Mouse (Mus musculus) brown adipose tissue, adult 24 weeks (tissue): ENCODE measurements around the gene Ablim1. TPM values are rescaled to one million over a fixed set of nuclear protein-coding genes. Genes with fewer than 3 reads are reported as not detected.
A peak's percentile ranks its signal among the peaks of the same experiment; 100 is the strongest.

Experiments used
- H3K27ac ChIP-seq: fragments of 200-500 bp; replicated peaks from 2 replicates; pipeline ENCODE4 v1.5.1; 2012; ENCODE audit warnings: low read depth, mild to moderate bottlenecking, low read length
- H3K4me1 ChIP-seq: fragments of 200-500 bp; 2 replicates; pipeline ENCODE4 v1.6.1; 2012; ENCODE audit warnings: low read length, mixed read lengths; ENCODE audit not compliant: control insufficient read depth, insufficient read depth, insufficient read length
- H3K4me3 ChIP-seq: fragments of 200-500 bp; 2 replicates; pipeline ENCODE4 v1.5.1; 2012; ENCODE audit warnings: low read depth, mild to moderate bottlenecking, low read length, moderate library complexity; ENCODE audit not compliant: insufficient read depth
- polyA plus RNA-seq: library from polyadenylated mRNA; stranded (reverse); fragments of >200 nt; gene quantifications from 2 replicates; pipeline ENCODE4 v1.2.4, GENCODE M21; 2012; ENCODE audit not compliant: missing spikeins, insufficient read depth, insufficient read length

Ablim1 gene
- polyA plus RNA-seq, 1 experiment, result 52.5 TPM

DNA sequence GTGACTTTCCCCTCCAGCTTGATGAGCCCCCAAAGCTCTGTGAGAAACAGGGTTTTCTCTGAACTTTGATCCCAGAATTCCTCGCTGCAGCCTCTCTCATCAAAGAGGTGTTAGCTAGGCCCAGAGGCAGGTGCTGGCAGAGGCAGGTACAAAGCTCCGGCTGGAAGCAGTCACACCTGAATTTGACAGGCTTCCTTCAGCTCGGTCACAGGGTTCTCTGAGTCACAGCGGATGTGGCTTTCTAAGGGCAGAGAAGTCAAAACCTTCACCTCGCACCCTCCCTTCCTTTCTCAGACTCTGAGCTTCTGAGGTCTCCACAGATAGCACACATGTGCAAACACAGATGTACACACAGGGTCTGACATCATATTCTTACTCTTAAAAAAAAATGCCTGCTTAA lies 182.4 kb downstream of the Ablim1 start:
- no peaks in the 10 kb centered on the region; the same call in 1 of the 2 replicates for H3K4me1 ChIP-seq
- no peak overlapping the region for H3K4me3 ChIP-seq
- peak overlapping the region; percentile 58 for H3K27ac ChIP-seq

DNA sequence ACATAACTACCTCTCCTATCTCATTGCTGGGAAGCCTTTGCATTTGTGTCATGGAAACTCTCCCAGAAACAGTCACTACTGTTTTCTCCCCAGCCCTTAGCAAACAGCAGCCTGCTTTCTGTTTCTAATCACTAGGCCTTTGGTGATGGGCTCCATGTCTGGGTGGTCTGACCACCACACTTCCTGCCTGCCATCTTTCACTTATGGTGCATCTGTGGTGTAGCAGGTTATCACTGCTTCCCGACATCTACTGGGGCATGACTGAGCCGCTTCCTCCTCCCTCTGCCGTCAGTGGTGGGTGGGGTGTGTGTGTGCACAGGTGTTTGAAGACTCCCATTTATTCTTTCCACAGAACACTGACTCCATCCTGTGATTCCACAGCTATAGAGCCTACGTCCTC lies 183.4 kb downstream of the Ablim1 start:
- no peaks in the 10 kb centered on the region; the same call in 1 of the 2 replicates for H3K4me1 ChIP-seq
- peak overlapping the region; percentile 21; the same call in 1 of the 2 replicates for H3K27ac ChIP-seq
- H3K4me3 ChIP-seq, result no peak overlapping the region

DNA sequence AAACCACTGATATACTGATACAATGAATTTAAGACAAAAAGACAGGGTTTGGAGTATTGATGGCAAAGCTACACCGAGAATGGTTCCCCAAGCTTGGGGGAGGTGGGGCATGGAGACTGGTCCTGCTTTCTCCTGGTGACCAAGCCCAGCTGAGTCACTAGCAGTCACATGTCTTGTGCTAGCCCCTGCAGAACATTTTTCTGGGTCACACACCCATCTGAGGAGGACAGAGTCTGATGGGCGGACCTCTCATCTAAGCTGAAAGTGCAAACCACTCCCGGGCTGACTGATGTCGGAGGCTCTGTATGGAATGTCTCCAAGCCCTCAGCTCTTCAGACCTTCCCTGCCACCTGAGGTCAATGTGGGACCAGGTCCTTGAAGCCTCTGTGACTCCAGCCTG lies 184.1 kb downstream of the Ablim1 start:
- Histone ChIP-seq H3K4me3 (no peak overlapping the region), H3K27ac (peak overlapping the region; percentile 41; the same call in 1 of the 2 replicates)

DNA sequence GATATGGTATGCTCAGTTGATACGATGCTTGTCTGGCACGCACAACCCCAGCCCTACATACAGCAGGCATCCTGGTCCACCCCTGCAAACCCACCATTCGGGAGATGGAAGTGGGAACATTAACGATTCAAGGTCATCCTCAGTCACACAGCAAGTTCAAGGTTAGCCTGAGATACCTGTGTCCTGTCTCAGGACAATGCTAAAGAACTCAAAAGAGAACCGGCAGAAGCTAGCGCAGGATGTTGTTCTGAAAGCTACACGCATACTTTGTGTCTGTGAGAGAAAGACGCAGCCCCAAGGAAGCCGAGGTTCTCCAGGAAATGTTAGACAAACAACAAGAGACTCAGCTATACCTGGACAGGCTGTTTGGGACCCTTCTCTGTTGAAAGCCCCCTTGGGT lies 185.0 kb downstream of the Ablim1 start:
- Histone ChIP-seq H3K4me3 (no peak overlapping the region), H3K4me1 (peaks cover 2% of the 10 kb centered on the region; the same call in 1 of the 2 replicates), H3K27ac (peak overlapping the region; percentile 35)

More for the DNA sequence above, 184.1 kb downstream of the Ablim1 start:
- peaks cover 2% of the 10 kb centered on the region; the same call in 1 of the 2 replicates for H3K4me1 ChIP-seq

DNA sequence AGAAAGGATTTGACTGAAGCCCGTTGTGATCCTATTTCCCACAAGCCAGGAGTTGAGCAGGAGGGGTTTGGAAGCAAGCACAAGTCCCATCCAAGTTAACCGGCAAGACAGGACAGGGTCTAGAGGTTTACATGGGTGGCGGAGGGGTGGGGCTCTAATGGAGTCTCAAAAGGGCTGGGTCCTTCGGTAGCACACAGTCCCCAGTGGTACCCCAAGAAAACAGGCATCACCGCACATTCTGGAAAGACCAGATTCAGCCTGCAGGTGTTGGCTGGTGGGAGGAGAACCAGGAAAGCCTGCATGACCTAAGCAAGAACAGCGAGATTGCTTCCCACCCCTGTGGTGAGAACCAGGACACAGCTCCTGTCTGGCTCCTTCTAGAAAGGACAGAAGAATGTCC lies 186.7 kb downstream of the Ablim1 start:
- Histone ChIP-seq H3K4me3 (no peak overlapping the region), H3K27ac (peak overlapping the region; percentile 23; the same call in 1 of the 2 replicates), H3K4me1 (peaks cover 7% of the 10 kb centered on the region)

DNA sequence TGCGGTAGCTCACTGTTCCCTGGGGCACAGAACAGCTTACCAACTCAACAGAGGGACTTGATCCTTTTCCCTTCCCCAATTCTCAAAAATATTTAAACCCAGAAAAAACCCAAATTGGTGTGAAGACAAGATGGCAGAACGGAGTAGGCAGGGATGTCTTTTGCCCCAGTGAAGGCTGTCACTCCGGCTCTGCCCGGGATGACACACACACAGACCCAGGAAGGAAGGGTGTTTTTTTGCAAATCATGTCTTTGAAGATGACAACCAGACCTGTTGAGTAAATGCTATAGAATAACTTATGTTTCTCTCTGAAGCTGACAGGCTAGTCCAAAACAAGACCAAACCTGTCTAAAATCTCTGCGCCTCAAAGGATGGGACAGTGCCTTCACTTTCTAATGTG lies 187.2 kb downstream of the Ablim1 start:
- Histone ChIP-seq H3K27ac (0 out of 2 replicates have a peak overlapping the region, but pooled peaks have one; percentile 23), H3K4me3 (no peak overlapping the region), H3K4me1 (peaks cover 7% of the 10 kb centered on the region)

DNA sequence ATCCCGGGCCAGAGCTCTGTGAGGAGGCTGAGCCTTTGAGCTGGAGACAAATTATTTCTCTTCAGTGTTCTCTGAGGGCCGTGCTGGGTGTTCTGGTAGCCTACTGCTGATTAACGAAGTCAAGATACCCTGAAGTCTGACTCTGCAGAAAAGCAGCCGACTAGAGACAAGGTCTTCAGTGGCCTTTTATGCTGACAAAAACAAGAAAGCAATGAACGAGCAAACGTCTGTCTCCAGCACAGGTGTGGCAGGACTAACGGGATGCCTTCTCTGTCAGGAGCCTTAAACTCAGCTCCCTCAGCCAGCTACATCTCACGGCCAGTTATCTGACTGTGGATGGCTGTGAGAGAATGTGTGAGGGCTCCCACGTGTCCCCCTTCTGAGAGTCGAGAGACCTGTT lies 187.8 kb downstream of the Ablim1 start:
- H3K4me3 ChIP-seq, result no peak overlapping the region
- peaks cover 7% of the 10 kb centered on the region for H3K4me1 ChIP-seq
- 0 out of 2 replicates have a peak overlapping the region, but pooled peaks have one; percentile 15 for H3K27ac ChIP-seq

DNA sequence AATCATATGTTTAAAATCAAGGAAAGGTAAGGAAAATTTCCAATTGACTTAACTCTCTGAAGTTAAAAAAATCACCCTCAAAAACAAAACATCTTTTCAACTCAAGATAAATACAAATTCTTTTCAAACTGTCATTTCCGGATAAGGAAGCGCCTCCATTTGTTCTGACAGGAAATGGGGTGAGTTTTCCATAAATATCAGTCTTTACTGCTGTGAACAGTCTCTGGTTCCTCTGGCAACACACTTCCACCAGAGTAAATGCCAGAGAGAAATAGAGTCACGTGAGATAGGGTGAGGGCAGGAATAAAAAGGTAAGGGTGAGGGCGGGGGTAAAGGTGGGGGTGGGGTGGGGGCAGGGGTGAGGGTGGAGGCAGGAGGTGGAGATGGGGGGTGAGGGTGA lies 189.8 kb downstream of the Ablim1 start:
- Histone ChIP-seq H3K4me1 (peaks cover 10% of the 10 kb centered on the region), H3K27ac (no peak overlapping the region), H3K4me3 (no peak overlapping the region)

DNA sequence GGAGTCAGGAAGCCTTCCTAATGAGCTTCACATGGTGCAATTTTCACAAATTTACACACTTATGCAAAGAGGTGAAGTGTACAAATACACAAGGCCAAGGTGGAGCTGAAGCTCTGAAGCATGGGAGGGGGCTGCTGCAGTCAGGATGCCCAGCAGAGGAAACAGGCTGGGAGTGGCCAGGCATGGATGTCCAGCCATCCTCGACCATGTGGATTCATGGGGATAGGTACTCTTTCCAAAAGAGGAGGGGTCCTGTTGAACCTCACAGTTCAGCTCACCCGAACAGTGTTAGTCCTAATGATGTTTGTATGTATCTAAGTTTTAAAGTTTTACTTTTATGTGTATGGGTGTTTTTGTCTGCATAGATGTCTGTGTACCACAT lies 190.6 kb downstream of the Ablim1 start:
- Histone ChIP-seq H3K4me3 (no peak overlapping the region), H3K27ac (peak overlapping the region; percentile 82), H3K4me1 (peaks cover 12% of the 10 kb centered on the region)

DNA sequence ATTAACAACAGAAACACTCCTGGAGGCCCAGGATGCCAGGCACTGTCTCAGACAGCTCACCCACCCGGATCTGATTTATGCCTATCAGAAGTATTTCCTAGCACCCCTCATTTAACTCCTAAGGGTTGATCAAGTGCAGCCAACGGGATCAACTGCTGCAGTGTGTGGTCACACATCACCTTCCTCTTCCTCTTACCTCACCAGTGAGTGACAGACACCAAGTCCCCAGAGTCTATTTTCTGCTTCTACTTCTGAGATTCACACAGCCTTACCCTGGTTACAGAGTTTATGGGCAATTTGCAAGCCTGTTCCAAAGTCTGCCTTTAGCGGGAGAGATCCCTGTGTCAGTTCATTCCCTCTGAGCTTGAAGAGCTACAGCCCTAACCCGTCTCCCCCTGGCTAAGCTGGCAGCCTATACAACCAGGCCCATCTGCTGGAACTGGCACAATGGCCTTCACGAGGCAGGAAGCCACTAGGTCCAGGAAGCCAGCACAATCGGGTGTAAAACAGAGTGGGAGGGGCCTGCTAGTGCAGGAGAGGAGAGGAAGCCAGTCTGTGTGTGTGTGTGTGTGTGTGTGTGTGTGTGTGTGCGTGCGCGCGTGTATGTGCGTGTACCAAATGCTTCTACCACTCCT lies 191.1 kb downstream of the Ablim1 start:
- Histone ChIP-seq H3K27ac (peak overlapping the region; percentile 87), H3K4me1 (peaks cover 12% of the 10 kb centered on the region), H3K4me3 (no peak overlapping the region)

DNA sequence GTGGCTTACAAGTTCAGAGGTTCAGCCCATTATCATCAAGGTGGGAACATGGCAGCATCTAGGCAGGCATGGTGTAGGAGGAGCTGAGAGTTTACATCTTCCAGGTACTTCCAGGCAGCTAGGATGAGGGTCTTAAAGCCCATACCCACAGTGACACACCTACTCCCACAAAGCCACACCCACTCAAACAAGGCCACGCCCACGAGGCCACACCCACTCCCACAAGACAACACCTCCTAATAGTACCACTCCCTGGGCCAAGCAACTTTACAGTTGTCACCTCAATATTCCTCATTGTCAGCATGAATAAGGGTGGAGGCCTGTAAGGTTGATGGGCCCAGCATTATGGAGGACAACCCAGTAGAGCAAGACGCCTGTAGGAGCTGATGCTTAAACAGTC lies 192.5 kb downstream of the Ablim1 start:
- Histone ChIP-seq H3K4me3 (no peak overlapping the region), H3K27ac (peak overlapping the region; percentile 38; the same call in 1 of the 2 replicates), H3K4me1 (peaks cover 12% of the 10 kb centered on the region)

DNA sequence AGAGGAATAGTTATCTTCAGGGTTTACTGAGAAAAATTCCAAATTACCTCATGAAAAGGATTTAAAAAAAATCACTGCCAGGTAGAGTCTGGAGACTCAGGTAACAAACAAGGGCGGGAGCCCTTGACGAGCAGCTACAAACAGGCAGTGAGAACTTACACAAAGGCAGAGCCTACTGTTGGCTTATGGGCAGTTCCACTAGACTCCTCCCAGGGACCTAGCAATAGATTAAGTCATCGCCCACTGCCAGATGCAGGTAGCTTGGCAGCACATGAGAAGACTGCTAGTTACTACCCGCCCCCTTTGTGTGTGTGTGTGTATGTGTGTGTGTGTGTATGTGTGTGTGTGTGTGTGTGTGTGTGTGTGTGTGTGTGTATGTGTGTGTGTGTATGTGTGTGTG lies 193.7 kb downstream of the Ablim1 start:
- no peak overlapping the region for H3K27ac ChIP-seq
- H3K4me3 ChIP-seq, result no peak overlapping the region
- peaks cover 12% of the 10 kb centered on the region for H3K4me1 ChIP-seq

DNA sequence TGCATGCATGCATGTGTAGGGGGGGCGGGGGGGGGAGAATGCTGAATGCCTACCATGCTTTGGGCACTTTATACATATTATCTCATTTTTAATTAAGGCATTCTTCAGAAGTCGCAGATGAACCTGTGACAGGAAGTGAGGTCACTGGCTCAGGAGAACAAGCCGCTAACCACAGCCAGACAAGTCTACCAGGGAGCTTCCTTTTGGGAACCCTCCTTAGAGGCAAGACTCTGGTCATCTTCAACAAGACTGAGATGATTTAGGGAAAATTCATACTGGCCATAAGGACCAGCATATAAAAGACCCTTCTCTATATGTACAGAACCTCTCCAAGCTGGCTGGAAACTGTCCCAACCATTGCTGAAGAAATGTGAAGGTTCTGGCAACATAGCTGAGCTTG lies 195.1 kb downstream of the Ablim1 start:
- Histone ChIP-seq H3K4me3 (no peak overlapping the region), H3K27ac (peak overlapping the region; percentile 14), H3K4me1 (peaks cover 10% of the 10 kb centered on the region)

DNA sequence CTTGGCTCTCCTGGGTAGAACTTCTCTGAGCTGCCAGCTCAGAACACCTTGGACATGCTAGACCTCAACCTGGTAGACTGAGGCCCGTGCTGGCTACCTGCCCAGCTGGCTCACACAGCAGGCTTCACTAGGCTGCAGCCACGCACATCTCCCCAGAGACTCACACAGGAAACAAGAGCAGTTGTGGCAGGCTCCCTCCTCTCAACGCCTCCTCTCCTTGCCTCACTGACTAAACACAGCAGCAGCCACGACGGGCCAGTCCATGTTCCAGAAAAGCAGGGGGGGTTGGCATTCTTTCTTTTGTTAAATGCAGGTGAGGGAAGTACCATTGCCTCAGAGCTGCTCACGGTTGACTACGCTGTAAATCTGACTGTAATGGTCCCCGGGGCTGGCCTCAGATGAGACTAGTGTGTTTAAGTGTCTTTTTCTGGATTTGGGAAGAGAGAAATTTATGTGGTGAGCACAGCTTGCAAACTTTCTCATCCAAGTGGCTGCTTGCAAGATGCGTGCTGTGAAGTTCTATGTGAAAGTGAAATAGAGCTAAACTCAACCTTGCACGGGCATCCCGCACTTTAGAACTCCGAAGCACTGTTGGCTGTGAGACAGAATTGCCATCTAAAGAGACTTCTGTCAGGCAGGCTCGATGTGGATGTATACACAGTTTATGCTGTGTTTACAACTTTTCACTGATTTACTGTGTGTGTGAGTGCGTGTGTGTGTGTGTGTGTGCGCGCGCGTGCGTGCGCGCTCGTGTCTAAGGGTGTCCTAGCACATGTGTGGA lies 195.7 kb downstream of the Ablim1 start:
- Histone ChIP-seq H3K4me3 (peak overlapping the region; percentile 73), H3K27ac (peak overlapping the region; percentile 95), H3K4me1 (peaks cover 5% of the 10 kb centered on the region)

DNA sequence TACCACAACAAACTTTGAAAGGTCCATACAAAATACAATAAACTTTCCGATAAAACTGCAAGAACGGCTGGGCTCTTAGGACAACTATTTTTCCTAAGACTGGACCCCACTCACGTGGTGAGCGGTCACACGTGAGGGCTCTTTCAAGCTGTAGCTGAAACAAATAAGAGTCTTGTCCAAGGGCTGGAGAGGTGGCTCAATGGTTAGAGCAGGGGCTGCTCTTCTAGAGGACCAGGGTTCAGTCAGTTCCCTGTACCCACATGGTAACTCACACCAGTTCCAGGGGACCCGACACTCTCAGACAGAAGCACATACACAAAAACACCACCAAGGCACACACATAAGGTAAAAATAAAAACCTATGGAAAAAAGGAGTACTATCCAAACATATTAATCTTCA lies 197.0 kb downstream of the Ablim1 start:
- peaks cover 5% of the 10 kb centered on the region for H3K4me1 ChIP-seq
- H3K27ac ChIP-seq, result peak overlapping the region; percentile 95
- peak overlapping the region; percentile 73 for H3K4me3 ChIP-seq
